Mouse (Mus musculus): ENCODE data around the gene Irx5. TPM values are rescaled to one million over a fixed set of nuclear protein-coding genes. Genes with fewer than 3 reads are reported as not detected.

Irx5 gene
- 0.09 TPM in 1 of 2 replicates, not detected in the other for polyA plus RNA-seq (2021; fragmentation: Nextera tagmentation)
- long read RNA-seq, experiment 1 = 0 reads
- long read RNA-seq, experiment 2 = 0 reads

DNA sequence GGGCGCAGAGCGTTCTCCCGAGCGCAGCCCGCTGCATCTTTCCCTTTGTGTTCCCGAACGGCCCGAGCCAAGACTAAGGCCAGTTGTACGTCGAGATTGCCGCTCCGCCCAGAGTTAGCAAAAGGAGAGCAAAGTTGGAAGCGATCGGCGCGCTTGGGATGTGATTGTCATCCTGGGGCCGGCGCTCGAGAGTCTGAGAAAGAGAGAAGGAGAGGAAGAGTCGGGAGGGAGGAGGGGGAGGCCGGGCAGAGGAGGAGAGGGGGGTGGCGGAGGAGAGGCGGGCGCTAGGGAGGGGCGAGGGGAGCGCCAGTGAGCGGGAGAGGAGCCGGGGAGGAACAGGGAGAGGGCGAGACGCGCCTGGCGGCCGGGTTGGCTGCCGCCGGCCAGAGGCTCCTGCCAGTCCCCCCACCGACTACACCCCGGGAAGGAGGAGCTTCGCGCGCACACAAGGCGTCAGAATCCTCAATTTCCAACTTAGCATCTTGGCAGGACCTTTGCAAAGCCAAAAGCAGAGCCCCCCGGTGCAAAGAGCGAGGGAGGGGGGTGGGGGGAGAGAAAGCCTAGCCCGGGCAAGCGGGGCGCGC lies at the start of gene Irx5:
TSS of gene Irx5 (plus strand) at position 228 of the 584 bp plus-strand sequence.

